Mouse (Mus musculus) retina, postnatal 7 days (tissue): ENCODE measurements around the gene Ulk1.

ENCODE experiments used
- DNase-seq: peaks from one replicate; pipeline ENCODE4 v3.0.0-alpha.2; 2012; ENCODE audit warnings: low read depth, low spot score

Gene Ulk1

DNA sequence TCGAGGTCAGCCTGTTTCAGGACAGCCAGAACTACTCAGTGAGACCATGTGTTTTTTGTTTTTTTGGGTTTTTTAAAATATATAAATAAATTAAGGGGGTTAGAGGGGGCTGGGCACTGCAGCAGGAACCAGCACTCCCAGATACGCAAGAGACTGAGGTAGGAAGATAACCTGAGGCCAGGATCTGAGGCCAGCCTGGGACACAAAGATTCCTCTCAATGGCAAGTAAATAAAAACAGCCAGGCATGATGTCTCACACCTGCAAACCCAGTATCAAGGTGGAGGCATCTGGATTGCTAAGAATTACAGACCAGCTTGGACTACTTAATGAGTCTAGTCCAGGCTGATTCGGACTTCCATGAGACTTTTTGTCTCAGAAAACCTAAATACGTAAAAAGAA lies 40.6 kb downstream of the Ulk1 start:
- DNase-seq, result no peak

GRCm38 (mm10) chr5:110763890-110764289 lies 46.0 kb downstream of the Ulk1 start:
- no peak for DNase-seq

GRCm38 (mm10) chr5:110745021-110745420 lies 64.9 kb downstream of the Ulk1 start:
- no peak for DNase-seq

GRCm38 (mm10) chr5:110739496-110740275 lies 70.2 kb downstream of the Ulk1 start:
- no peak for DNase-seq

- DNase-seq, result no peak
Measured at GRCm38 (mm10) chr5:110735606-110736005, 74.3 kb downstream of the Ulk1 start.
